Mouse (Mus musculus): ENCODE measurements around the gene Cir1.

Cir1 gene

DNA sequence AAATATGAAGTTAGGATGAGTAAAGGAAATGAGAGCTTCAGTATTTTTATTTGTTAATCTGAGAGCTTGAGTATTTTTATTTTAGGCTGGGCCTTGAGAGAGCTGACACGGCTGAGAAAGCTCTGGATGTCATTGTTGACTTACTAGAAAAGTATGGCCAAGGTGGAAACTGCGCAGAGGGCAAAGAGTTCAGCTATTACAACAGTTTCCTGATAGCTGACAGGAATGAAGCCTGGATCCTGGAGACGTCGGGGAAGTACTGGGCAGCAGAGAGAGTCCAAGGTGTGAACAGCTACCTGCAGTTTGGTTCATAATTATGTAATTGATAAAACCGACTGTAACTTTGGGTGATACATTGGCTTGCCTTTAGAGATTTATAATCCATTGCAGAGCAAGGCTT lies 6.7 kb upstream of the Cir1 start:
- no peak for TF ChIP-seq GATA4 (IDR thresholded peaks at IDR 0.05; ENCODE audit: insufficient replicate concordance, low read length)

DNA sequence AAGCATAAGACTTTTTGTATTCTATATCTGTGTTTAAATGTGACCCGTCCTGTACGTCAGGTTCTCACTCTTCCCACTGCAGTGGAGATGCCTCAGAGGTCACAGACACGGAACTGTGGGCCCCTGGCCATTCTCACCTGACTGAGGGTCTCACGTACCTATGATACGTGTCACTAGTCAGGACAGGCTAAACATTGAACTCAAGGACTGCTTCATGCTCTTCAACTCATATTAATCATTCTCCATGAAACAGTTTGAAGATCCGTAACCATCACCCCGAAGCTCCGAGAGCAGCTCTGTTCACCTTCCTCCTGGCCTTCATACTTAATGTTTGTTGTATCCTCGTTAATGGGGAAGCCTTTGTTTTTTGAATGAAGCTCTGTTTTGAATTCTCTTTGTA lies 4.9 kb upstream of the Cir1 start:
- TF ChIP-seq GATA4 (IDR thresholded peaks at IDR 0.05; ENCODE audit: insufficient replicate concordance, low read length): no peak

DNA sequence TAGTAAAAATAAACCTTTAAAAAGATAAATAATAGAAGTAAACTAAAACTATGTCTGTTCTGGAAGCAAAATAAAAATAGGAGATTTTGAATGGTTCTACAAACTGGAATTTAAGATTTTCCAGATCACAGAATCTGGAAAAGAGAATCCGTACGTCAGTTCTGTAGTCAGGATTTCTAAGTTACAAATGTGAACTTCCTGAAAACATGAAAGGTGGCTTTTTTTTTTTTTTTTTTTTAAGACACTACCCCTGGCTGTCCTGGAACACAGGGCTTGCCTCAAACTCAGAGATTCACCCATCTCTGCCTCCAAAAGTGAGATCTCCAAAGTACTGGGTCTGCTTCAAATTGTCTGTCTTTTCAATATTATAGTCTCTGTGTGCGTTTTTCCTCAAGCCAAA lies 1.8 kb upstream of the Cir1 start:
- TF ChIP-seq GATA4 (IDR thresholded peaks at IDR 0.05; ENCODE audit: insufficient replicate concordance, low read length): no peak

DNA sequence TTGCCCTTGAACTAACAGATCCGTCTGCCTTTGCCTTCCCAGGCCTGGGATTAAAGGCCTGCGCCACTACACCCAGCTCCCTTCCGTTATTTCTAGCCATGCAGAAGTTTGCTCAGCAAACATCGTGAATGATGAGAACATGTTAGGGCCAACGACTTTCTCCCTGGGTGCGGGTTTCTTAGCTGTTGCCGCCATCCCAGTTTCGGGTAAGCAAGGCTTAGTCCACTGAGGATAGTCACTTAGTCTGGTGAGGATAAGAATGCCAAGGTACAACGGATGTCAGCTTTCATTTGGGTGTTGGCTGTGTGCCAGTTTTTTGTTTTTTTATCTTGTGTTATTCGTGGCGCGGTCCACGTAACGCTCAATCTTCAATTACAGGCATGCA lies 608 bp upstream of the Cir1 start:
- no peak for TF ChIP-seq GATA4 (IDR thresholded peaks at IDR 0.05; ENCODE audit: insufficient replicate concordance, low read length)

DNA sequence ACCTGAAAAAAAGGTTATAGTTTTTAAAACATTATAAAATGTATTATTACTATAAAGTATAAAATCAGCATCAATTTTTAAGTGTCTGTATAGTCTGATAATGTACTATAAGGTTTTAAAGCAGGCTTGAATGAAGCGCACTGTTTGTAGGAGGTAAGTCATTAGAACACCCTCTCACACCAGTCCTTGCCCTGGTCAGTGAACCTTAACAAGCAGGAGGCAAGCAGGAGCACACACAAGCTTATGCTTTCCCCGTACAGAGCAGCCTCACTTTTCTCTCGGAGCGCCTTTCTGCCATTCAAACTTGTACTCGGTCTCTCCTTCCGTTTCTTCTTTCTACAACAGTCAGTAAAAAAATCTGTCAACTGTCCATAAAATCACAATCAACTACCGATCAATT lies 6.5 kb downstream of the Cir1 start:
- TF ChIP-seq GATA4 (IDR thresholded peaks at IDR 0.05; ENCODE audit: insufficient replicate concordance, low read length): no peak

DNA sequence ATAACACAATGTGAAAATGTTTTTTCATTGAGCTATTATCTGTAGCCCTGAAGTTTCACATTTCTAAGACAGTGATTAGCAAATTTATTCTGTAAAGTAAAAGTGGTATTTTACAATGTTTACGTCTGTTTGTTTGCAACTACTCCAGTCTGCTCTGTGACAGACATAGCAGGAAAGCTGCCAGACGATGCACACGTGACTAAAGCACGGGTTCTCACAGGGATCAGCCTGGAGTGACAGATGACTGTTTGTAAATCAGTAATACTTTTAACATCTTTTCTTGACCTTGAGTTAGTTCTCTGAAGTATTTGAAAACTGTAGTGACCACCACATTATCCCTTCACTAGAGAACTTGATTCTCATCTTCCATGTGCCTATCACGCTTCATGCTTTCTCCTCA lies 8.0 kb downstream of the Cir1 start:
- TF ChIP-seq GATA4 (IDR thresholded peaks at IDR 0.05; ENCODE audit: insufficient replicate concordance, low read length): no peak

DNA sequence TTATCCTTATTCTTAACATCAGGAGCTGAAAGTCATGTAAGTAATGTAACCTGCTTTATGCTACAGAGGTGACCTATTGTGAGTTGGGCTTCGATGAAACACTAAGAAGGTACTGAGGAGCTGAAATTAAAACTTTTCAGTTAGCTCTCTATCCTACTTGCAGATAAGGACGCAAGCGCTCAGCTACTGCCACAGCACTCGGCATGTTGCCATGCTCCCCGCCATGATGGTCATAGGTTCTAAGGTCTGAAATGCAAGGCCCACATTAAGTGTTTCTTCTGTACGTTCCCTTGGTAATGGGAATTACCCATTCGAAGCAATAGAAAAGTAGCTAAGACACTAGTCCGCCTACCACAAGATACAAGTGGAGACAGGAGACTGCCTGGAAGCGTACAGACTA lies 9.8 kb downstream of the Cir1 start:
- TF ChIP-seq GATA4 (IDR thresholded peaks at IDR 0.05; ENCODE audit: insufficient replicate concordance, low read length): no peak

DNA sequence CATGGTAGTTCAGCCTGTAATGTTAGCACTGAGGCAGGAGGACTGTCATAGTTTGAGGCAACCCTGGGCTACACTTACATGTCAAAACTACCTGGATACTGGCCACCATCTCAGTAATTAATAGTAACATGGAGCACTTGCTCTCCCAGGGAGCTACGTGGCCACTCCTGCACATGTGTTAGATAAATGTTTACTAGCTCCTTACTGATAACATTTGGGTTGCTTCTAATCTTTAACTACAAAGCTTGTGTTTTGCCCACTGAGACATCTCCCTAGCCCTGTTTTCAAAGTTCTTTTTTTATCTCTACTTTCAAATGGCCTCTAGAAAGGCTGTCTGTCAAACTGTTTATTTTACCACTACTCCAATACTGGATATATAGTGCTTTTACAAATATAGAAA lies 10.5 kb downstream of the Cir1 start:
- TF ChIP-seq GATA4 (IDR thresholded peaks at IDR 0.05; ENCODE audit: insufficient replicate concordance, low read length): no peak

DNA sequence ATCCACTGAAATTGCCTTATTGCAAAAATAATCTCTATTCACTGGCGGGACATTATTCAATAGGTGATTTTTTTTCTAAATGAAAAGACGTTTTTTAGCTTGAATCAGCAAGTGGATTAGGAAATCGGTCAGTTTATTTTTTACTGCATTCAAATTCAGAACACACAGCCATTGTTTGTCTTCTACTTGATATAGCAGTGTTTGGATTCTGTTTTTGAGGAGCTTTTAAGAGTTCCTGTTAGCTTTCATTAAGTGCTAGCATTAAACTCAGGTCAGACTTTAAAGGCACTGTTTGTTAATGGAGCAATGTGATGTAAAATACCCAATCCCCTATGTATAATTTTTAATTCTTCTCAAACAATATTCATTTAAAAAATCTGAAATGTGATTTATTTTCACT lies 13.7 kb downstream of the Cir1 start:
- no peak for TF ChIP-seq GATA4 (IDR thresholded peaks at IDR 0.05; ENCODE audit: insufficient replicate concordance, low read length)

DNA sequence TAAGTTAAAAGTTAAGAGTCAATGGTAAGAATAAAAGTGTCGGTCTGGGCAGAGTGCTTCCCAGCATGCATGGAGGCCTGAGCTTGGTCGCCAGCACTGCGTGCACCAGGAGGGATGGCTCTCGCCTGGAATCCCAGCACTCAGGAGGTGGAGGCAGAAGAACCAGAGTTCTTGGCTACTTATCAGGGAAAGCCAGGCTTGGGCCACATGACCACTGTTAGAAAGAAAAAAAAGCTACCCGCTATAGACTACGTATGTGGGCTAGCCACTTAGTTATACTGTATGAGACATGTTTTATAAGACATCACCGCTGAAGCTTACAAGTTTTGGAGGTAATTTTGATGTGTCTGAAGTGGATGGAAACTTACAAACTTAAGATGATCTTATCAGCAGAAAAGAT lies 14.3 kb downstream of the Cir1 start:
- no peak for TF ChIP-seq GATA4 (IDR thresholded peaks at IDR 0.05; ENCODE audit: insufficient replicate concordance, low read length)

DNA sequence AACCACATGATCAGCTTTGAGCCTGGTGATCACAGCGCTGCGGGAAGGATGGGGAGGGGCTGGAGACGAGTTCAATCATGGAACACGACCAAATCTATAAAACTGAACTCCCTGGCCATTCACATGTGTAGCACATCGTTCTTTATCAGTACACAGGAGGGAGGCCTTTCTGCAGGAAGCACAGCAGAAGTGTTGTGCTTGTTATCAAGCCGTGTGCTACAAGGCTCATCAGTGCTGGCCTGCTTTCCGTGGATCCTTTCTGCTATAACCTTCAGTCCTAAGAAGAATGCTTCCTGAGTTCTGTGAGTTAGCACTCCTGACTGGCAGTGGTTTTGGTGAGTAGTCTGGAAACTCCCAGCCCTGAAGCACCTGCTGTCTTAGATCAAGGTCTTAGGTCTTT lies 17.5 kb downstream of the Cir1 start:
- TF ChIP-seq GATA4 (IDR thresholded peaks at IDR 0.05; ENCODE audit: insufficient replicate concordance, low read length): no peak

DNA sequence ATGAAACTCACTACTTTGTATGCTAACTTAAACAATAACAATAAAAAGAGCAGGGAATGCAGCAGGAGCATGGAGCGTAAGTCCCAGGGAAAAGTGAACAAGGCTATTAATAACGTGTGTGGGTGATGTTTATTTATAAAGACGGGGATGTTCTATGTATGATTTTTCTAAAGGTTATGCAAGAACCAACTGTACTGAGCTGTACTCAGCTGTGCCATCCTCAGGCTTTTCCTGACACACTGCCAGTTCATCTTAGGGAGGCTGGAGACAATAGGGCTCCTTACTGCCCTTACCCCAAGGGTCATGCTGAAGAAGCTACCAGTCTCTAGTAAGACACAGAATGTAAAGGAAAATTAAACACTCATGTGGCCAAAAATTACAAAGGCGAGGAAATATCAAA lies 21.4 kb downstream of the Cir1 start:
- no peak for TF ChIP-seq GATA4 (IDR thresholded peaks at IDR 0.05; ENCODE audit: insufficient replicate concordance, low read length)

DNA sequence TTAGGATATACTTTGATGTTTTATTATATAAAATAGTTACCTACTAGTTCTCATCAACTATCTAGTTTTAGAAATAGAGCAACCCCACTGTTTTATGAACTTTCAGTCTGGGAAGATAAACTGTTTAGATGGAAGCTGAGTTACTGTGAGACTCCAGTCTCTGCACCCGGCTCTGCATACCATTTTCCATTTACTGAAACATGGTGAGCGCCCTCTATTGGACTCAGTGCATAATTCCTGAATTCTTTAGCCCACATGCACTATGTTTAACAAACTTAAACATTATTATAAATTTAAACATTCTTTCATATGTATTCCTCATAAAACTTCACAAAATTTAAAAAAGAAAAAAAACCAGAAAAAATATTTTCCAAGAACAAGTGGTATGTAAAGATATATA lies 26.9 kb downstream of the Cir1 start:
- no peak for TF ChIP-seq GATA4 (IDR thresholded peaks at IDR 0.05; ENCODE audit: insufficient replicate concordance, low read length)

DNA sequence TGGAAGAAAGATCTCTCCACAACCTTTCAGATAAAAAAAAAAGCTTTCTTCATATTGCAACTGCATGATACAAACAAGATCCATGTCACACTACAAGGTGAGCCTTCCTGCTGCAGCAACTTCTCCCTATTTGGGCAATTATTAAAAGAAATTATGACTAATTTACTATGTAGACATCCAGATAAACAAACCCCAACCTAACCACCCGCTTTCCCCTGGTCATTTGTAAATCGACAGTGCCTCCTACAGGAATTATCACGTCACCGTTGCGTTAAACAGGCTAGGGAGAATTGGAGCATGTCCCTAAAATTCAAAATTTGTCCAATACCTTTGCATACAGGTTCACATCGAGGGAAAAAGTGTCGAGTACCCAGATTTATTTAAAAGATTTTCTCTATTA lies 30.8 kb downstream of the Cir1 start:
- TF ChIP-seq GATA4 (IDR thresholded peaks at IDR 0.05; ENCODE audit: insufficient replicate concordance, low read length): no peak

DNA sequence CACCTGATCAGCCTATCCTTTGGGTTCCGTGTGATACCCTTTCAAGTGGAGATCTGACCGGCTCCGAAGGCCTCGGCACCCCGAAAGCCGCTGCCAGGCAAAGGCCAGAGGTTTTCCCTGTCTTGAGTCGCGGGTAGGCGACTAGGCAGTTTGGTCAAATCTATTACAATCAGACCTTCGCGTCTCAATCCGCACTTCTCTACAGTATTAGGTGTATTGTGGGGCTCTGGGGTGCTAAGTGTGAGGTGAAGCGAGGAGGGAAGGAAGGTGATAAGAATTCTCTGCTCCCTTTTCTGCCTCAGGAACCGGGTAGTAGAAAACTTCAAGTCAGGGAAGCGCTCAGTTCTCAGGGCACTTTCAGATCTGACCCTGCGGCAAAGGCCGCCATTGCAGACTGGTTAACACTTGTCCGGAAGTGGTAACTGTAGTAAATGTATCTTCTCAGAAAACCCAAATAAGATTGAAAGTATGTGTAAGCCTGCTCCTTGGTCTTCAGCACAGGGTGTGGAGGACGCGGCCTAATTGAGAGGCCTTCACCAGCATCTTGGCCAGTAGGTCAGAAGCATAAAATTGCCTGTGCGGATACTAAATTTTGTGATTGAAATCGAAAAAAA lies 31.3 kb downstream of the Cir1 start:
- no peak for TF ChIP-seq GATA4 (IDR thresholded peaks at IDR 0.05; ENCODE audit: insufficient replicate concordance, low read length)

DNA sequence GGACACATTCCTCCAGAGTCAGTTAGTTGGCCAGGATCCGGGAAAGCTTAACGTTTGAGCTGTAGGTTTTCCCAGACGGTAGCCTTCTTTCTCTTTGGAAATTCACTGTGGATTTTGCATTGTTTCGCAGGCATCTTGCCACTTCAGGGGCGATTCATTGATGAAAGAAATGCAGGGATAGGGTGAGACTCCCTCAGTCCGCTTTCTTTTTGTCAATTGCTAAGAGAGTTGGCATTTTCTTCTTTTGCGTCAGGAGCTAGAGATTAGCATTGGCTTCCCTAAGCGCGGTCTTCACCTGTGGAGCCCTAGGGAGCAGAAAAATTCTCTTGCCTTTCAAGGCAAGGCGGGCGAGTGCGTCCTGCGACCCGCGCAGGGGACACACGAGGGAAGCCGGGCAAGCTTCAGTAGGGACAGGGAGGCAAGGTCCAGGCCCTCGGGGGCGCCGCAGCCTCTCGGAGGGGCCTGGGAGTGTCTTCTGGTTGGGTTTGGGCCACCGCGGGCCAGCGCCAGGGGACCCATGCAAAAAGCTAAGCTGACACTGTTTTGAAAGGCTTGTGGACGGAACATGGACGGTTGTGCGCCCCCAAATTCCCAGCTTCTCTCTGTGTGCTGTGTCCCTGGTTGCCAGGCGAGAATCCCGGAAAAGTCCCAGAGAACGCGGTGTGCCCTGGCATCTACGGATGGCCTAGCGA lies 32.0 kb downstream of the Cir1 start:
- TF ChIP-seq GATA4 (IDR thresholded peaks at IDR 0.05; ENCODE audit: insufficient replicate concordance, low read length): no peak

All from liver, adult (tissue).